Mouse (Mus musculus) neural tube, embryonic 11.5 days (tissue): ENCODE results near the gene Hs3st1. TPM values are rescaled to one million over a fixed set of nuclear protein-coding genes. Genes with fewer than 3 reads are reported as not detected.
"Not testable (repeated sequence)": the region's sequence is repeated elsewhere in the genome, so short reads cannot be mapped to it uniquely, and the experiment has no call there.

ENCODE experiments used
- ATAC-seq: fragments of 200-750 bp; cut with Nextera tagmentation; 2 replicates; pipeline ENCODE4 v1.8.0; 2017; ENCODE audit warnings: moderate number of reproducible peaks, mild to moderate bottlenecking, moderate TSS enrichment, moderate library complexity; ENCODE audit not compliant: insufficient read depth, low FRiP score, low TSS enrichment
- DNase-seq: peaks from one replicate; pipeline ENCODE4 v3.0.0-alpha.2; 2015; ENCODE audit warnings: low spot score
- H3K27ac ChIP-seq: fragments of 300-500 bp; sonication (generic); 2 replicates; pipeline ENCODE4 v1.5.1; 2014; ENCODE audit warnings: low read depth, mild to moderate bottlenecking, low read length
- H3K27me3 ChIP-seq: fragments of 300-500 bp; sonication (generic); 2 replicates; pipeline ENCODE4 v1.6.1; 2014; ENCODE audit warnings: mild to moderate bottlenecking, low read length, mixed read lengths; ENCODE audit not compliant: control insufficient read depth, insufficient read depth
- H3K36me3 ChIP-seq: fragments of 300-500 bp; sonication (generic); 2 replicates; pipeline ENCODE4 v1.6.1; 2014; ENCODE audit warnings: mild to moderate bottlenecking, low read length, moderate library complexity, mixed read lengths; ENCODE audit not compliant: control insufficient read depth, insufficient read depth
- H3K4me1 ChIP-seq: fragments of 300-500 bp; sonication (generic); 2 replicates; pipeline ENCODE4 v1.6.1; 2014; ENCODE audit warnings: low read length, mixed read lengths; ENCODE audit not compliant: control insufficient read depth, insufficient read depth
- H3K4me2 ChIP-seq: fragments of 300-500 bp; sonication (generic); 2 replicates; pipeline ENCODE4 v1.6.1; 2014; ENCODE audit warnings: low read depth, mild to moderate bottlenecking, moderate library complexity
- H3K4me3 ChIP-seq: fragments of 300-500 bp; sonication (generic); 2 replicates; pipeline ENCODE4 v1.5.1; 2014; ENCODE audit warnings: low read depth, low read length
- H3K9ac ChIP-seq: fragments of 300-500 bp; sonication (generic); 2 replicates; pipeline ENCODE4 v1.6.1; 2014; ENCODE audit warnings: mild to moderate bottlenecking, low read length
- H3K9me3 ChIP-seq: fragments of 300-500 bp; sonication (generic); 2 replicates; pipeline ENCODE4 v1.6.1; 2016; ENCODE audit warnings: low read length; ENCODE audit not compliant: control insufficient read depth
- WGBS: fragments of 180-500 bp; shearing (Covaris S2); extraction: QIAGEN DNeasy Blood & Tissue Kit; methylation state at CpG from one replicate; pipeline ENCODE4 v1.1.7; 2014; 5-methylcytosine and 5-hydroxymethylcytosine counted together
- polyA plus RNA-seq: library from polyadenylated mRNA; unstranded; fragments of >200 nt; fragmentation: Nextera tagmentation; extraction: Ambion mirVana; gene quantifications from 2 replicates; pipeline ENCODE4 v1.2.1, GENCODE M21; 2014

Gene Hs3st1
- polyA plus RNA-seq, result 9.8 and 10.8 TPM in 2 replicates

DNA sequence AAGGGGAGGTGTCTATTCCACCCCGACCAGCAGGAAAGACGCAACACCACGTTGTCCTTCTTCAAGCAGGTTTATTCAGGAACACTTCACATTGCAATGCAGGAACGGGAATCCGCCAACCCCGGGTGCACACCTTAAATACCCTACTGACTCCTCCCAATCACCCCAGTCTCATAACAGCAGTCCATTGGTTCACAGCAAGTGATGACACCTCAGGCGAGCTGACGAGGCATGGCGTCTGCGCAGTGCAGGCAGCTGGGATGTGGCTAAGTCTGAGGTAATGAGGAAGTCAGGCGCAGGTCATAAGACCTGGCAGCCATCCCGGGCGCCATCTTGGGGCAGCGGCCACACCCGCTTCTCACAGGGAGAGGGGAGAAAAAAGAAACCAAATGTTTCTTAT, at the start of gene Hs3st1:
Gene Hs3st1, minus strand, starts transcription at position 101 of the 400 bp plus-strand sequence.
- H3K27ac ChIP-seq, H3K9ac ChIP-seq, ATAC-seq, H3K9me3 ChIP-seq, H3K4me3 ChIP-seq, H3K27me3 ChIP-seq, H3K4me2 ChIP-seq, H3K4me1 ChIP-seq, H3K36me3 ChIP-seq, DNase-seq: not testable (repeated sequence)
- WGBS, result 90% methylated on average over 15 of the region's 15 CpGs

GRCm38 (mm10) chr5:39804663-39805062, 49.4 kb upstream of the Hs3st1 start:
- Histone ChIP-seq H3K27me3 (no peaks in the 10 kb centered on the region), H3K9me3 (no peaks in the 10 kb centered on the region), H3K36me3 (no peaks in the 10 kb centered on the region), H3K4me3 (no peak overlapping the region), H3K4me1 (no peaks in the 10 kb centered on the region), H3K9ac (no peak overlapping the region), H3K27ac (no peak overlapping the region), H3K4me2 (no peak overlapping the region)
- DNase-seq, result no peak
- 88% methylated on average over 5 of the region's 5 CpGs for WGBS
- no peak for ATAC-seq

GRCm38 (mm10) chr5:39803941-39804340, 48.7 kb upstream of the Hs3st1 start:
- no peak overlapping the region for H3K4me2 ChIP-seq
- ATAC-seq, result no peak
- H3K36me3 ChIP-seq, result no peaks in the 10 kb centered on the region
- DNase-seq, result no peak
- no peaks in the 10 kb centered on the region for H3K4me1 ChIP-seq
- 85% methylated on average over 3 of the region's 3 CpGs for WGBS
- no peak overlapping the region for H3K9ac ChIP-seq
- no peaks in the 10 kb centered on the region for H3K27me3 ChIP-seq
- no peaks in the 10 kb centered on the region for H3K9me3 ChIP-seq
- no peak overlapping the region for H3K27ac ChIP-seq
- H3K4me3 ChIP-seq, result no peak overlapping the region

DNA sequence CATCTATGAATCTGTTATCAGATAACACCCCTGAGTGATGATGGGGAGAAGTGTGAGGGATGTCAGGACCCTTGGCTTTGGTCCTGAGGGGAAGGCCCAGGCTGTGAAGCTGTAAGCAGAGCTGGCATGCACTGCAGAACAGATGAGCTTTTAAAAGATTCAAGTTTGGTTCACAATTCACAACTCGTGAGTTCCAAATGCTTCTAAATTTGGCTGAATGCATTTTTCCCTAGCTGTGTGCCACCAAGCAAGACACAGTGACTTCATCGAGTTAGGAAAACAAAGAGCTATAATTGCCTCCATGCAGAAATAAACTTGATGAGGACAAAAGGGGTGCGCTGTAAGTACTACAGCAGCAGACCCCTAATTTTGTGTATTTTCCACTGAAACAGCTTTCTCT, 48.2 kb upstream of the Hs3st1 start:
- H3K27ac ChIP-seq, result no peak overlapping the region
- H3K9ac ChIP-seq, result no peak overlapping the region
- H3K4me3 ChIP-seq, result no peak overlapping the region
- H3K27me3 ChIP-seq, result no peaks in the 10 kb centered on the region
- 90% methylated on average over 3 of the region's 3 CpGs for WGBS
- ATAC-seq (no peak), DNase-seq (no peak)
- no peak overlapping the region for H3K4me2 ChIP-seq
- no peaks in the 10 kb centered on the region for H3K4me1 ChIP-seq
- no peaks in the 10 kb centered on the region for H3K9me3 ChIP-seq
- no peaks in the 10 kb centered on the region for H3K36me3 ChIP-seq

GRCm38 (mm10) chr5:39802110-39802509, 46.8 kb upstream of the Hs3st1 start:
- H3K4me2 ChIP-seq, result no peak overlapping the region
- H3K9ac ChIP-seq, result no peak overlapping the region
- H3K4me3 ChIP-seq, result no peak overlapping the region
- H3K4me1 ChIP-seq, result no peaks in the 10 kb centered on the region
- 72% methylated on average over 3 of the region's 3 CpGs for WGBS
- DNase-seq, result no peak
- no peaks in the 10 kb centered on the region for H3K9me3 ChIP-seq
- no peaks in the 10 kb centered on the region for H3K27me3 ChIP-seq
- H3K27ac ChIP-seq, result no peak overlapping the region
- H3K36me3 ChIP-seq, result no peaks in the 10 kb centered on the region
- ATAC-seq, result no peak

GRCm38 (mm10) chr5:39777094-39777710, 21.9 kb upstream of the Hs3st1 start:
- no peak for DNase-seq
- 86% methylated on average over 7 of the region's 7 CpGs for WGBS
- Histone ChIP-seq H3K9me3 (no peaks in the 10 kb centered on the region), H3K36me3 (no peaks in the 10 kb centered on the region), H3K4me3 (no peak overlapping the region), H3K9ac (no peak overlapping the region), H3K27ac (no peak overlapping the region), H3K4me2 (no peak overlapping the region), H3K4me1 (no peaks in the 10 kb centered on the region), H3K27me3 (no peaks in the 10 kb centered on the region)
- ATAC-seq, result no peak

GRCm38 (mm10) chr5:39771680-39772348, 16.5 kb upstream of the Hs3st1 start:
- H3K4me1 ChIP-seq, result no peaks in the 10 kb centered on the region
- H3K9me3 ChIP-seq, result no peaks in the 10 kb centered on the region
- WGBS, result 60% methylated on average over 5 of the region's 5 CpGs
- ATAC-seq (no peak), DNase-seq (no peak)
- no peak overlapping the region for H3K4me3 ChIP-seq
- H3K9ac ChIP-seq, result no peak overlapping the region
- no peak overlapping the region for H3K27ac ChIP-seq
- no peaks in the 10 kb centered on the region for H3K27me3 ChIP-seq
- no peak overlapping the region for H3K4me2 ChIP-seq
- no peaks in the 10 kb centered on the region for H3K36me3 ChIP-seq

- no peaks in the 10 kb centered on the region for H3K27me3 ChIP-seq
- no peak overlapping the region for H3K4me3 ChIP-seq
- no peak overlapping the region for H3K9ac ChIP-seq
- no peak overlapping the region for H3K27ac ChIP-seq
- 90% methylated on average over 8 of the region's 8 CpGs for WGBS
- no peak for ATAC-seq
- no peaks in the 10 kb centered on the region for H3K9me3 ChIP-seq
- no peaks in the 10 kb centered on the region for H3K4me1 ChIP-seq
- no peaks in the 10 kb centered on the region for H3K36me3 ChIP-seq
- no peak for DNase-seq
- no peak overlapping the region for H3K4me2 ChIP-seq
Observed at GRCm38 (mm10) chr5:39761682-39762456, 6.6 kb upstream of the Hs3st1 start.
